Mouse (Mus musculus) kidney, postnatal 10 days (tissue): ENCODE data around the gene 1700013H16Rik.
"Not testable (repeated sequence)": the region's sequence is repeated elsewhere in the genome, so short reads cannot be mapped to it uniquely, and the experiment has no call there.

Experiments used
- DNase-seq: peaks from one replicate; pipeline ENCODE4 v3.0.0; 2021; ENCODE audit warnings: mixed read lengths

The 1700013H16Rik gene

GRCm38 (mm10) chrX:53757736-53758135 lies at the start of gene 1700013H16Rik:
Gene 1700013H16Rik, minus strand, starts transcription at chrX:53757831.
- DNase-seq, result no peak

- DNase-seq, result no peak
Observed at GRCm38 (mm10) chrX:53799074-53799473, 41.4 kb upstream of the 1700013H16Rik start.

- DNase-seq, result not testable (repeated sequence)
Observed at GRCm38 (mm10) chrX:53797519-53797918, 39.9 kb upstream of the 1700013H16Rik start, which contains the start of gene Xlr. Gene Xlr, minus strand, starts transcription at chrX:53797706.

- DNase-seq, result no peak
Observed at GRCm38 (mm10) chrX:53776276-53776675, 18.6 kb upstream of the 1700013H16Rik start, which contains the start of gene Zfp36l3. Gene Zfp36l3, minus strand, starts transcription at chrX:53776394.

- no peak for DNase-seq
Observed at GRCm38 (mm10) chrX:53752851-53753250, 4.8 kb downstream of the 1700013H16Rik start.

GRCm38 (mm10) chrX:53728967-53729366 lies 28.7 kb downstream of the 1700013H16Rik start:
- DNase-seq, result no peak

GRCm38 (mm10) chrX:53724596-53724995 lies 33.0 kb downstream of the 1700013H16Rik start, which contains the start of gene 4930502E18Rik:
Gene 4930502E18Rik, plus strand, starts transcription at chrX:53724826.
- DNase-seq, result no peak

GRCm38 (mm10) chrX:53716323-53717182 lies 41.1 kb downstream of the 1700013H16Rik start:
- peak; percentile 43 for DNase-seq

- DNase-seq, result no peak
Observed at GRCm38 (mm10) chrX:53715942-53716322, 41.7 kb downstream of the 1700013H16Rik start.

- DNase-seq, result no peak
Observed at GRCm38 (mm10) chrX:53702673-53703072, 55.0 kb downstream of the 1700013H16Rik start.

- no peak for DNase-seq
Observed at GRCm38 (mm10) chrX:53699225-53699624, 58.4 kb downstream of the 1700013H16Rik start.

GRCm38 (mm10) chrX:53694008-53694777 lies 63.4 kb downstream of the 1700013H16Rik start:
- no peak for DNase-seq

- no peak for DNase-seq
Observed at GRCm38 (mm10) chrX:53693141-53693540, 64.5 kb downstream of the 1700013H16Rik start.
